Mouse (Mus musculus) 3T3-L1 (cell line): ENCODE data around the gene Ap1g1.

ENCODE experiments used
- DNase-seq: peaks from one replicate; pipeline ENCODE4 v3.0.0-alpha.2; 2015; ENCODE audit warnings: low read depth, low spot score

The Ap1g1 gene

DNA sequence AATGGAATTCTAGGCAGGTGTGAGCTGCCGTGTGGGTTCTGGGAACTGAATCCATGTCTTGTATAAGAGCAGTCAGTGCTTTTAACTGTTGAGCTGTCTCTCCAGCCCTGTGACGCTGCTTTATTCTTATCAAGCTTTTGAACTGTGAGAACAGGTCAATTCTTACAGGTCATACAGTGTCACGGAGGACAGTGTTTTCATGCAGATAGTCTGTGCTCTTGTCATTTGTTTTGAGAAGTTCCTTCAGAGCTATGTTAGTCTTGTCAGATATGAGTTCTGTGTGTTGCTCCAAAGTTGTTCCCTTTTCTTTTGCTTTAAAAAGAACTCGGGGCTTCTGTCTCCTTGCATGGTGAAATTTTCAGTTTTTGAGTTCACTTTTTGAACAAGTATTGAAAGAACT lies 2.2 kb downstream of the Ap1g1 start:
- no peak for DNase-seq

- DNase-seq, result no peak
Measured at GRCm38 (mm10) chr8:109790938-109791337, 12.6 kb downstream of the Ap1g1 start.

- DNase-seq, result no peak
Measured at GRCm38 (mm10) chr8:109795166-109795565, 16.8 kb downstream of the Ap1g1 start.

DNA sequence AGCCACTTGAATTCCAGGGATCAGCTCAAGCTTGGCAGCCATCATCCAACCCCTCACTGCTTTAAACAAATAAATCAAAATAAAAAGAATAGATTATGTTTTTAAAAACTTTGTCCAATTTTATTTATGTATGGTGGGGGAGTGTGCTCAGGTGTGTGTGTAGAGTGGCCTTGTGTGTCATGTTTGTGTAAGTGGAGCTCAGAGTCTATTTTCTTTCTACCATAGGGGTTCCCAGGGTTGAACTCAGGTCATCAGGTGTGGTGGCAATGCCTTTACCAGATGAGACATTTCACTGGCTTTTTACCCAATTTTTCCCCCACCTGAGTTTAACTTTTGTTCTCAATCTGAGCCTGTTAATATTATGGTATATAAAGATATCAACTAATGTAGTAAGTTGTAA lies 20.4 kb downstream of the Ap1g1 start:
- no peak for DNase-seq

GRCm38 (mm10) chr8:109799245-109799644 lies 20.9 kb downstream of the Ap1g1 start:
- no peak for DNase-seq

DNA sequence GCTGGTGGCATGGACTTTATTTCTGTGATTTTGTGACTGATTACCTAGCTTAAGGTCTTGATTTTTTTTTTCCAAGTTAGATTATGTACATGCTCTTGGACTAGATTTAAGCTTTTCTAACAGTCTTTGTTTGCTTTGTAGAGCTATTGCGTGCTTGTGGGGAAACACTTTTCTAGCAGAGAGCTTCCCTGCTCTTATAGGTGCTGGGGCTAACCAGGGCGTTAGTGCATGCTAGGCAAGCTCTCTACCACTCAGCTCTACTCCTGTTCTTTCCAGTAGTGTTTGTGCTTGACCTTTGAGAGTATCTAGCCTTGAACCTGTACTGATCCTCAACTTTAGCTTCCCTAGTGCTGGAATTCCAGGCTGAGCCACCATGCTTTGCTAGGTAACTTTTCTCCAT lies 22.0 kb downstream of the Ap1g1 start:
- no peak for DNase-seq

- no peak for DNase-seq
Measured at GRCm38 (mm10) chr8:109803211-109803610, 24.9 kb downstream of the Ap1g1 start.

GRCm38 (mm10) chr8:109803801-109804200 lies 25.4 kb downstream of the Ap1g1 start:
- no peak for DNase-seq

DNA sequence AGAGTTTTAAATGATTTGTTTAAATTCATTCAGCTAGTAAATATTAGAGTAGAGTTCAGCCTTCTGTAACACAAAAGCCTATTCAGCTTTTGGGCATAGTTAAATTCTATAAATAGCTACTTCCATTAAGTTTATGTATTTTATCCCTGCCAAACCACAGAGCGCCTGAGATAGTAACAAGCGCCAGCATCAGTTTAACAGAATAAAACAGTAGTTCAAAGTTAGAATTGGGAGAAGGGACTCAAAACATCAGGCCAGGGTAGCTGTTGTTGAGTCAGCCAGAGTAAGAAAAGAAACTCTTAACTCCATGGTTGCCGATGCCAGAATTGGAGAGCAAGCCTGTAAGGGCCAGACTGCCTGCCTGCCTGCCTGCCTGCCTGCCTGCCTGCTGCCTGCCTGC lies 28.2 kb downstream of the Ap1g1 start:
- peak; percentile 89 for DNase-seq

DNA sequence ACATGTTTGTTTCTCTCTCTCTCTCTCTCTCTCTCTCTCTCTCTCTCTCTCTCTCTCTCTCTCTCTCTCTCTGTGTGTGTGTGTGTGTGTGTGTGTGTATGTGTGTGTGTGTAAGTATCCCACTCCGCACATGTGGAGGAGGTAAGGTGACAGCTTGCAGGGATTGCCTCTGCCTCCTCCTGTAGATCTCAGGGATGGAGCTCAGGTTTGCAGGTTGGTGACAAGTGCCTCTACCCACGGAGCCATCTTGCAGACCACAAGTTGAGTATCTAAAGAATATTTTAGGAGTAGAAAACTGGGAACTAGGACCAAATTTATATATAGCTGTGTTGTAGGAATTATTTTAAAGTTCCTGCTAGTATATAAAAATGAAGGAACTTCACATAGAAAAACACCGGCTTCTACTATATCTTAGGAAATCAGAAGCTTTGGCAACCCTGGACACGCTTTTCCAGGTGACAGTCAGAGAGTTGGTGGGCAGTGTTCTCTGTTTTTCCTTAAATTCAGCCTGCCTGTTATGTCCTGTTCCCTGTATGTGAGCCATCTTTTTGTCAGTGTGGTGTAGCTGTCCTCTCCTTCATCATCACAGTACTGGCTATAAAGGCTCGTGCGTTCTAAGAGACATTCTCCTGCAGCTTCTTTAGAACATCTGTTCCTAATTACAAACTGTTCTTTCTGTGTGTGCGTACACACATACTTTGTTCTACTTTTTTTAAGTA lies 29.2 kb downstream of the Ap1g1 start:
- DNase-seq, result no peak

DNA sequence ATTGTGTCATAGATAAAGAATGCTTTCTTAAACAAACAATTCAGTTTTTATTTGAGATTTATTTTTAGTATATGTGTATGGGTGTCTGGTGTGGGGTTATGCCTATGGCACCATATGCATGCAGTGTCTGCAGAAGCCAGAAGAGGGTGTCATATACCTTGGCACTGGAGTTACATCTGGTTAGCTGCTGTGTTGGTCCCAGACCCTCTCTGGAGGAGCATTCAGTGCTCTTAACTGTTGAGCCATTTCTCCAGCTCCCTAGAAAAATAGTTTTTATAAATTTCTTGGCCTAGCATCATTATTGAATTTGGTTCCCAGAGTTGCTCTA lies 29.7 kb downstream of the Ap1g1 start:
- DNase-seq, result peak; percentile 75

GRCm38 (mm10) chr8:109810434-109810833 lies 32.1 kb downstream of the Ap1g1 start:
- no peak for DNase-seq

- no peak for DNase-seq
Measured at GRCm38 (mm10) chr8:109815268-109815667, 36.9 kb downstream of the Ap1g1 start.

GRCm38 (mm10) chr8:109817933-109818332 lies 39.6 kb downstream of the Ap1g1 start:
- DNase-seq, result no peak

DNA sequence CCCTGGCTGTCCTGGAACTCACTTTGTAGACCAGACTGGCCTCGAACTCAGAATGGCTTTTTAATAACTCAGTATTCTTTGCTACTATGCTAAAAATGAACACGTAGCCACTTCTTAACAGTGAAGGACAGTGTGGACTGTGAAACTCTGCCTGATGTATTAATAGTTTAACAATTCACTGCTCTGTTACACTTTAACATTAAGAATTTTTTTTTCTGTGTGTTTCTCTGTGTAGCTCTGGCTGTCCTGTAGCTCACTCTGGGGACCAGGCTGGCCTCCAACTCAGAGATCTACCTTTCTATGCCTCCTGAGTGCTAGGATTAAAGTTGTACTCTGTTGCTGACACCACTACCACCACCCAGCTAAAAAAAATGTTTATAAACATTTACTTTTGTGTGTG lies 45.2 kb downstream of the Ap1g1 start:
- DNase-seq, result no peak

DNA sequence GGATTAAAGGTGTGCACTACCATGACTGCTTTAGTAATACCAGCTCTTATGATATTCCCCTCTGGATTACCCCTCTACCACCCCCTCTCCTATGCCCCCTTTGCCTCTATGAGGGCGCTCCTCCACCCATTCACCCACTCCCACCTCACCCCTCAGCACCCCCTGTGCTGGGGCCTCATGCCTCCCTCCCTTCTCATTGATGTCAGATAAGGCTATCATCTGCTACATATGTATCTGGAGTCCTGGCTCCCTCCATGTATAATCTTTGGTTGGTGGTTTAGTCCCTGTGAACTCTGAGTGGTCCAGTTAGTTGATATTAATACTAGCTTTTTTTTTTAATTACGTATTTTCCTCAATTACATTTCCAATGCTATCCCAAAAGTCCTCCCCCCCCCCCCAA lies 61.5 kb downstream of the Ap1g1 start:
- DNase-seq, result no peak

DNA sequence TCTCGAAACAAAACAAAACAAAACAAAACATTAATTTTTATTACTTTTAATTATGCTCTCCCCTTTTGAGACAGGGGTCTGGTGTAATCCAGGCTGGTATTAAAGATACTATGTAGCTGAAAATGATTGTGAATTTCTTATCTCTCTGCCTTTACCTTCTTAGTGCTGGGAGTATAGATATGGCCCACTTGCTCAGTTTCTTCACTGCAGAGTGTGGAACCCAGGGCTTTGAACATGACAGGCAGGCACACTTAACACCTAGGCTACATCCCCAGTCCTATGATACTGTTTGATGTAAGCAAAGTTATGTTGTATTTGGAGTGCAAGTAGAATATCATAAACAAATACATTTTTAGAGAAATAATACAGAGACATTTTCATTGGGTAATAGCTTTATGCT lies 64.1 kb downstream of the Ap1g1 start:
- DNase-seq, result no peak

- DNase-seq, result no peak
Measured at GRCm38 (mm10) chr8:109847866-109848265, 69.5 kb downstream of the Ap1g1 start.

- DNase-seq, result no peak
Measured at GRCm38 (mm10) chr8:109848981-109849380, 70.6 kb downstream of the Ap1g1 start.

GRCm38 (mm10) chr8:109853423-109853822 lies 75.1 kb downstream of the Ap1g1 start:
- peak; percentile 83 for DNase-seq

- no peak for DNase-seq
Measured at GRCm38 (mm10) chr8:109854522-109854921, 76.2 kb downstream of the Ap1g1 start.

DNA sequence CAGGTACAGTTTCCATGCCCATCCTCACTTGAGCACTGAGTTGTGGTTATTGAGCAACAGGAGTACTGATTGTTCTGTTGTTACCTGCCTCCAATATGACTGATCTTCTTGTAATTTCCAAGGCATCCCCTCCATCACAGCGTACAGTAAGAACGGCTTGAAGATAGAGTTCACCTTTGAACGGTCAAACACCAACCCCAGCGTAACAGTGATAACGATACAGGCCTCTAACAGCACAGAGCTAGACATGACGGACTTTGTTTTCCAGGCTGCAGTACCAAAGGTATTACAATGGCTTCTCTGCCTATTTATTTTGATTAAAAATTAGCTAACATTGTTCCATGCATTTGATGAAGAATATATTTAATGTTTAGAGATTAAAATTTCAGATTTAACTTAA lies 77.1 kb downstream of the Ap1g1 start:
- no peak for DNase-seq

GRCm38 (mm10) chr8:109863398-109863797 lies 85.0 kb downstream of the Ap1g1 start:
- no peak for DNase-seq

DNA sequence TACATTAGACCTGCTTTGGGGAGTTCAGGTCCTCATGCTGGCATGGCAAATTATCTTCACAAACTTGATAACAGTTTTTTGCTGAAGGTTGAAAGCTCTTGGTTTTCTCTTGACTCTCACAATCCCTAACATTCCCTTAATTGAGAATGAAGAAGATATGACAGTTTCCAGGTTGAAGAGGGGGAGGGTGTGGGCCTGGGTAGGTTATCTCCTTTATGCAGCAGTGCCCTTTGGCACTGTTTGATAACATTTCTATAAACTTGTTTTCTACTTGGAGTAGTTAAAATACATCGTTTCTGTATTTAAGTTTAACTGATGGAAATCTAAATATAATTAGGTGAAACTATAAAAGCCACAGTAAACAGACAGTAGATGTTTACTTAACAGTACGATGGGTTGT lies 86.4 kb downstream of the Ap1g1 start:
- no peak for DNase-seq
